Mouse (Mus musculus) kidney, adult 8-10 months (tissue): ENCODE data around the gene Srgap3.

Experiments
- DNase-seq, 2 experiments: peaks; one replicate each; pipeline ENCODE4 v3.0.0; 2022

Srgap3 gene

GRCm38 (mm10) chr6:112852261-112853235, 94.5 kb downstream of the Srgap3 start:
- no peak for DNase-seq

GRCm38 (mm10) chr6:112850745-112851144, 96.3 kb downstream of the Srgap3 start:
- no peak for DNase-seq

GRCm38 (mm10) chr6:112848629-112849180, 98.4 kb downstream of the Srgap3 start:
- DNase-seq = no peak

GRCm38 (mm10) chr6:112846863-112847262, 100.2 kb downstream of the Srgap3 start:
- no peak for DNase-seq

GRCm38 (mm10) chr6:112842426-112842825, 104.6 kb downstream of the Srgap3 start:
- no peak for DNase-seq

GRCm38 (mm10) chr6:112840400-112840799, 106.7 kb downstream of the Srgap3 start:
- no peak for DNase-seq

- DNase-seq = no peak
These were observed 107.7 kb downstream of the Srgap3 start for GRCm38 (mm10) chr6:112839391-112839790.

- DNase-seq = no peak
These were observed 108.2 kb downstream of the Srgap3 start for GRCm38 (mm10) chr6:112838879-112839278.

GRCm38 (mm10) chr6:112836712-112837111, 110.4 kb downstream of the Srgap3 start:
- no peak for DNase-seq

- DNase-seq = no peak
These were observed 111.7 kb downstream of the Srgap3 start for GRCm38 (mm10) chr6:112835413-112835812.

- DNase-seq = no peak
These were observed 112.6 kb downstream of the Srgap3 start for GRCm38 (mm10) chr6:112834430-112834829.

GRCm38 (mm10) chr6:112833763-112834162, 113.3 kb downstream of the Srgap3 start:
- DNase-seq = no peak

GRCm38 (mm10) chr6:112829196-112829595, 117.9 kb downstream of the Srgap3 start:
- DNase-seq = no peak

- DNase-seq = no peak
These were observed 118.6 kb downstream of the Srgap3 start for GRCm38 (mm10) chr6:112828420-112828819.

- DNase-seq = no peak
These were observed 121.4 kb downstream of the Srgap3 start for GRCm38 (mm10) chr6:112825657-112826056.

- DNase-seq = no peak
These were observed 124.0 kb downstream of the Srgap3 start for GRCm38 (mm10) chr6:112823096-112823495.

GRCm38 (mm10) chr6:112820298-112820992, 126.6 kb downstream of the Srgap3 start:
- DNase-seq = no peak

GRCm38 (mm10) chr6:112818403-112818901, 128.6 kb downstream of the Srgap3 start:
- no peak for DNase-seq

GRCm38 (mm10) chr6:112815604-112816003, 131.5 kb downstream of the Srgap3 start:
- DNase-seq = no peak

GRCm38 (mm10) chr6:112814525-112815086, 132.5 kb downstream of the Srgap3 start:
- no peak for DNase-seq

GRCm38 (mm10) chr6:112812884-112813283, 134.2 kb downstream of the Srgap3 start:
- no peak for DNase-seq

GRCm38 (mm10) chr6:112810521-112810830, 136.6 kb downstream of the Srgap3 start:
- no peak for DNase-seq
